Mouse (Mus musculus): ENCODE measurements at regions not wholly inside any gene's neighbourhood (a gene's known extent, or its start where the extent isn't known, plus 50 kb on each side); places are given as distances from the start of the nearest gene placed in this dataset.

DNA sequence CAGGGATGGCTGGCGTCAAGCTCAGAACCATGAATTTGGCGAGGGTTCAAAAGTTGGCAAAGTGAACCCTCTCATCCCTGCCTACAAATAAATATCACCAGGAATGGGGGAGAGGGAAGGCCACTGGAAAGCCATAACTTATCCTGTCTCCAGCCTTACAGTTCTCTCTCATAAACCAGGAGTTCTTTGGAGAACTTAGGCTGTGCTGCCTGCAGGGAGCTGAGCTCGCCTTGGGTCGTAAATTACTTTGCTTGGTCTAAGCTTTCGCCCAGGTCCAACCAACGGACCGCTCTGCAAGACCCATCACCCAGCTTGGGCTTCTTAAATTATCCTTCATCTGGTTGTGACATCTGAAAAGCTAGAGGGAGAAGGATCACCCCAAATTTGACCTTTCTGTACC, 315.8 kb upstream of the Npvf start:
- H3K9ac ChIP-seq (replicated peaks), result no peak overlapping the region
- H3K4me1 ChIP-seq (replicated peaks; ENCODE audit: control insufficient read depth in 2 of 2, insufficient read depth in 2 of 2, low read length in 1 of 2), result no peaks in the 10 kb centered on the region
- no peak overlapping the region for H3K27ac ChIP-seq
- no peaks in the 10 kb centered on the region for H3K9me3 ChIP-seq (ENCODE audit: control insufficient read depth, low read length)
- no peaks in the 10 kb centered on the region for H3K27me3 ChIP-seq (ENCODE audit: control insufficient read depth, insufficient read depth, low read length)
- DNase-seq (ENCODE audit: low read depth in 3 of 3, low spot score in 3 of 3) (no peak), ATAC-seq (ENCODE audit: insufficient read depth) (no peak)
- H3K4me2 ChIP-seq (ENCODE audit: low read depth), result no peak overlapping the region
- no peak for TF ChIP-seq CTCF (IDR thresholded peaks at IDR 0.05; ENCODE audit: low read depth)
- no peak for TF ChIP-seq EP300 (IDR thresholded peaks at IDR 0.05; ENCODE audit: low read depth)
- 49% methylated on average over 7 of the region's 7 CpGs for WGBS (ENCODE audit: insufficient replicate concordance)
- no peak overlapping the region for H3K4me3 ChIP-seq (ENCODE audit: insufficient read depth in 1 of 2, low read depth in 2 of 2, low read length in 2 of 2)
- no peaks in the 10 kb centered on the region for H3K36me3 ChIP-seq (replicated peaks; ENCODE audit: control insufficient read depth, insufficient read depth, low read depth)

DNA sequence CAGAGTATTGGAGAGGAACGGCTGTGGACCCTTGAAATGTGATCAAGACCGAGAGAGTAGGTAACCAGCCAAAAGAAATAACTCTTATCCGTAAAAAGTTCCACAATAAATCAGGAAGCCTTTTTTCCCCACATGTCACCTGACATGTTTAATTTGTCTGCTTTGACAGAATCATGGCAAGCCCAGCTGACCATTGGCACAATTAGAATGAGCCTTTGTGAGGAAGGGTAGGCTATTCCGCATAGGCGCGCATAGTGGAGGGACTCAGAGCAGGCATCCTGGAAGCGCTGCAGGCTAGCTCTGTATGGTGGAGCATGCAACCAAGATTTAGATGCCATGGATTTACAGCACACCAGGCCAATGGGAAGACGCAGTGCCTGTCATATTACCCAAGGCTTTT, 316.5 kb upstream of the Npvf start:
- no peaks in the 10 kb centered on the region for H3K9me3 ChIP-seq (ENCODE audit: control insufficient read depth, low read length)
- TF ChIP-seq CTCF (IDR thresholded peaks at IDR 0.05; ENCODE audit: low read depth) (no peak), EP300 (IDR thresholded peaks at IDR 0.05; ENCODE audit: low read depth) (no peak)
- no peak overlapping the region for H3K27ac ChIP-seq
- no peak overlapping the region for H3K4me2 ChIP-seq (ENCODE audit: low read depth)
- no peaks in the 10 kb centered on the region for H3K27me3 ChIP-seq (ENCODE audit: control insufficient read depth, insufficient read depth, low read length)
- DNase-seq (ENCODE audit: low read depth in 3 of 3, low spot score in 3 of 3) (no peak), ATAC-seq (ENCODE audit: insufficient read depth) (no peak)
- no peaks in the 10 kb centered on the region for H3K36me3 ChIP-seq (replicated peaks; ENCODE audit: control insufficient read depth, insufficient read depth, low read depth)
- 78% methylated on average over 8 of the region's 8 CpGs for WGBS (ENCODE audit: insufficient replicate concordance)
- no peak overlapping the region for H3K4me3 ChIP-seq (ENCODE audit: insufficient read depth in 1 of 2, low read depth in 2 of 2, low read length in 2 of 2)
- no peaks in the 10 kb centered on the region for H3K4me1 ChIP-seq (replicated peaks; ENCODE audit: control insufficient read depth in 2 of 2, insufficient read depth in 2 of 2, low read length in 1 of 2)
- H3K9ac ChIP-seq (replicated peaks), result no peak overlapping the region

DNA sequence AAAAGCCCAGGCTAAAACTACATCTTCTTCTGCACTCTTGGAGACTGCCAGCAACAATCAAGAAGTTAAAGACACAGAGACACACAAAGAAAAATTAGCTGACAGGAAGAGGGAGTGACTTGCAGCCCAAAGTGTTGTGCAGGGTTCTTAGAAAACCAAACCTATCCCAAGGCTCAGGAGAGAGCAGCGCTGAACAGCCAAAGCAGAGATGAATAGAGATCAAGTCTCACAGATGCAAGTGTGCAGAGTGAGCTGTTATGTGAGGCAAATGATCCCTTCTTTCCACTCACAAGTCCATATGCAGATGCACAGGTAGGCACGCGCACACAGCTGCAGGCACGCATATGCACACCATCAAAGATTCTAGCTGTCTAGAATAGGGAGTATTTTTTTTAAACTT, 318.0 kb upstream of the Npvf start:
- Histone ChIP-seq H3K9me3 (ENCODE audit: control insufficient read depth, low read length) (no peaks in the 10 kb centered on the region), H3K4me2 (ENCODE audit: low read depth) (no peak overlapping the region), H3K4me1 (replicated peaks; ENCODE audit: control insufficient read depth in 2 of 2, insufficient read depth in 2 of 2, low read length in 1 of 2) (no peaks in the 10 kb centered on the region), H3K27ac (no peak overlapping the region), H3K27me3 (ENCODE audit: control insufficient read depth, insufficient read depth, low read length) (no peaks in the 10 kb centered on the region), H3K4me3 (ENCODE audit: insufficient read depth in 1 of 2, low read depth in 2 of 2, low read length in 2 of 2) (no peak overlapping the region), H3K36me3 (replicated peaks; ENCODE audit: control insufficient read depth, insufficient read depth, low read depth) (no peaks in the 10 kb centered on the region), H3K9ac (replicated peaks) (no peak overlapping the region)
- no peak for DNase-seq (ENCODE audit: low read depth in 3 of 3, low spot score in 3 of 3)
- WGBS (ENCODE audit: insufficient replicate concordance), result 75% methylated on average over 4 of the region's 4 CpGs
- no peak for ATAC-seq (ENCODE audit: insufficient read depth)
- no peak for TF ChIP-seq CTCF (IDR thresholded peaks at IDR 0.05; ENCODE audit: low read depth)
- TF ChIP-seq EP300 (IDR thresholded peaks at IDR 0.05; ENCODE audit: low read depth), result no peak

DNA sequence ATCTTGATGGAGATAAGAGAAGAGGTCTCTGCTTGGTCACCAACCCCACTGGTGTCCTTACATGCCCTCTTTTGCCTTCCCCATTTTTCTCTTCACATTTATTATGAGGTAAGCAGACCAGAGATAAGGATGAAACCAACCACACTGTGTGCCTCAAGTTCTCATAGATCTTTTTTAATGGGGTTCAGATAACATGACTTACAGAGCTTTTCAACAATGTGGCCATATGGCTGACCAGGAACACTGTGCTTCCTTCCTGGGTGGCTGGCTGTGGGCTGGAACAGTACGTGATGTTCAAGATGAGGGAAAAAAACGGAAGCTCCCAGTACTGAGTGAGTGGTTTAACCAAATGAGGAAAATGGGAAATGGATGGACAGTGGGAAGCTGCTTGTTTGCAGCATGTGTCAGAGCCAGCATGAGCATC, 319.0 kb upstream of the Npvf start:
- no peak overlapping the region for H3K4me2 ChIP-seq (ENCODE audit: low read depth)
- H3K9me3 ChIP-seq (ENCODE audit: control insufficient read depth, low read length), result no peaks in the 10 kb centered on the region
- no peak for ATAC-seq (ENCODE audit: insufficient read depth)
- 0 out of 4 replicates have a peak, but pooled peaks cover 0 to under 1% of the 10 kb centered on the region in 2 experiments for H3K4me1 ChIP-seq (replicated peaks; ENCODE audit: control insufficient read depth in 2 of 2, insufficient read depth in 2 of 2, low read length in 1 of 2)
- no peak overlapping the region for H3K4me3 ChIP-seq (ENCODE audit: insufficient read depth in 1 of 2, low read depth in 2 of 2, low read length in 2 of 2)
- H3K36me3 ChIP-seq (replicated peaks; ENCODE audit: control insufficient read depth, insufficient read depth, low read depth), result no peaks in the 10 kb centered on the region
- H3K9ac ChIP-seq (replicated peaks), result no peak overlapping the region
- DNase-seq (ENCODE audit: low read depth in 3 of 3, low spot score in 3 of 3), result no peak
- H3K27me3 ChIP-seq (ENCODE audit: control insufficient read depth, insufficient read depth, low read length), result no peaks in the 10 kb centered on the region
- WGBS (ENCODE audit: insufficient replicate concordance), result 20% methylated on average over 2 of the region's 2 CpGs
- H3K27ac ChIP-seq, result no peak overlapping the region
- TF ChIP-seq CTCF (IDR thresholded peaks at IDR 0.05; ENCODE audit: low read depth) (no peak), EP300 (IDR thresholded peaks at IDR 0.05; ENCODE audit: low read depth) (no peak)

DNA sequence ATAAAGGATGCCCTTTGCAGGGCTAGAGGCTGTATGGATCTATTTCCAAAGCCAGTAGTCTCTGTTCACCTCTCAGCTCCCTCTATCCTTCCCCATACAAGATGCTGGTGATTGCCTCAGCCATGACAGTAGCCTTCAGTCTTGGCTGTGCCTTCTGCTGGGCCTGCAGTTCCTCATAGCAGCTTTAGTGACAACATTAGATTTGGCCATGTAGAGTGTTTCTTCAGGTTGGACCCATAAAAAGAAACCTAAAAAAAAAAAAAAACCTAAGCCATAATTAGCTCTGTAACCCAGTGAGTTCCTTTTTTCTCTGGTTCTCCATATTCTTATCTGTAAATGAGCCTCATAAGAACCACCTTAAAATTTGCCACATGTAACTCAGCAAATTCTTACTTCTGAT, 319.6 kb upstream of the Npvf start:
- no peaks in the 10 kb centered on the region for H3K9me3 ChIP-seq (ENCODE audit: control insufficient read depth, low read length)
- H3K27me3 ChIP-seq (ENCODE audit: control insufficient read depth, insufficient read depth, low read length), result no peaks in the 10 kb centered on the region
- no peak overlapping the region for H3K4me2 ChIP-seq (ENCODE audit: low read depth)
- H3K36me3 ChIP-seq (replicated peaks; ENCODE audit: control insufficient read depth, insufficient read depth, low read depth), result no peaks in the 10 kb centered on the region
- no peak overlapping the region for H3K27ac ChIP-seq
- 0 out of 4 replicates have a peak, but pooled peaks cover 0 to 2% of the 10 kb centered on the region in 2 experiments for H3K4me1 ChIP-seq (replicated peaks; ENCODE audit: control insufficient read depth in 2 of 2, insufficient read depth in 2 of 2, low read length in 1 of 2)
- TF ChIP-seq CTCF (IDR thresholded peaks at IDR 0.05; ENCODE audit: low read depth), result no peak
- no peak for TF ChIP-seq EP300 (IDR thresholded peaks at IDR 0.05; ENCODE audit: low read depth)
- ATAC-seq (ENCODE audit: insufficient read depth), result no peak
- no peak overlapping the region for H3K4me3 ChIP-seq (ENCODE audit: insufficient read depth in 1 of 2, low read depth in 2 of 2, low read length in 2 of 2)
- H3K9ac ChIP-seq (replicated peaks), result no peak overlapping the region
- no peak for DNase-seq (ENCODE audit: low read depth in 3 of 3, low spot score in 3 of 3)

Data from liver, embryonic 14.5 days (tissue).